Mouse (Mus musculus) retina, postnatal 1 day (tissue): Measurements from ENCODE around the gene Adipor2.

ENCODE experiments used
- DNase-seq: peaks from one replicate; pipeline ENCODE4 v3.0.0-alpha.2; 2012

The Adipor2 gene

DNA sequence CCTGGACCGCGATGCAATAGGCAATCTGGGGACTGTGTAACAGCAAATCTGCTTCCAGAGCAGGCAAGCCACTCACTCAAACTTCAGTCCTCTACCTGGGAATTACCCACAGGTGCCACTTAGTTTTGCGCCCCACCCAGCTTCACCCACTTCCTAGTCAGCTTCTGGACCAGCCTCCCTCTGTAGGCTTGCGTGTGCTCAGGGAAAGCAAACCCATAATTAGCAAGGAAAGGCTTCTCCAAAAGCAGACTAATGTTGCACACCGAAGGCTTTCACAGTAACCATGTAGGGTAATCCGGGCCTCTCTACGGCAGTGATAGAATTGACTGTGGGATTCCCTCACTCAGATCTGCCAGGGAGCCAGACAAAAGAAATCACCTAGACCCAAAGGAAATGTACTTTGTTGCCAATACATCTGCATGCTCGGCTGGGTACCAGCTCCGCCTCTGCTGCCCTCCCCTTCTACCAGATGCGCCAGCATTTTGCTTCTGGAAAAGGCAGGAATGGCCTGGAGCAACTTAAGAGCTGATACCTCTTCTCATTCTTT is 109.6 kb downstream of the Adipor2 start:
- DNase-seq = no peak

DNA sequence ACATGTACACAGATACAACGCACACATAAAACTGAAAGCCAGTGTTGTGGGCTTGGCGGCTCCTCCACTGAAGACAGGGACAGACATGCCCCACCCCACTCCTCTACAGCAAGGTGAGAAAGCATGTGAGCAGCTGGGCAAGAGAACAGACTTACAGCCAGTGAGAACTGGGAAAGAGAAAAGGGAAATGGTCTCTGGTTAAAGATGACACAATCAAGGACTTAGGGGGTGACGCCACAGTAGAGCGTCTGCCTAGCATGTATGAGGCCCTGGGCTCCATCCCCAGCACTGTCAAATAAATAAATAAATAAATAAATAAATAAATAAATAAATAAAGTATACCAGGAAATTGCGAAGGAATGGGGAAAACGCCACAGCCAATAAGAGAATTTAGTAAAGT is 114.2 kb downstream of the Adipor2 start:
- no peak for DNase-seq
